Mouse (Mus musculus): ENCODE measurements around the gene Rhbdd3. TPM values are rescaled to one million over a fixed set of nuclear protein-coding genes. Genes with fewer than 3 reads are reported as not detected.
A peak's percentile ranks its signal among the peaks of the same experiment; 100 is the strongest.

Gene Rhbdd3
- polyA plus RNA-seq, 1 experiment: 41.9 TPM

GRCm38 (mm10) chr11:5059230-5059629 lies 39.5 kb upstream of the Rhbdd3 start:
- TF ChIP-seq CTCF (IDR thresholded peaks at IDR 0.05; ENCODE audit: borderline replicate concordance, extremely low read depth, insufficient read depth, insufficient read length) (no peak), POLR2A (IDR thresholded peaks at IDR 0.05; ENCODE audit: borderline replicate concordance, extremely low read depth, insufficient read depth, insufficient read length, poor library complexity, severe bottlenecking) (no peak)
- DNase-seq (ENCODE audit: low read depth): no peak

DNA sequence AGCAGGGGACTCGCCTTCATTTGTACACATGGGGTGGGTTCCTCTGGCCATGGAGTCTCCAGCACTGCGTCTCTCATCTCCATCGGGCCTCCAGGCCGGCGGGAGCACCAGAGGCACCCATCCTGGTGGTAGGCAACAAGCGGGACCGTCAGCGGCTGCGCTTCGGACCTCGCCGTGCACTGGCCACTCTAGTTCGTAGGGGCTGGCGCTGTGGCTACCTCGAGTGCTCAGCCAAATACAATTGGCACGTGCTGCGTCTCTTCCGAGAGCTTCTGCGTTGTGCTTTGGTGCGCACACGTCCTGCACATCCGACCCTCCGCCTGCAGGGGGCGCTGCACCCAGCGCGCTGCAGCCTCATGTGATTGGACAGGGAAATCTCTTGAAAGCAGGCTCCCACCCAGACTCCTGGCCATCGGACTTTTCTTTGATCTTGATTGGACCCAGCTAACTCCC lies 39.0 kb upstream of the Rhbdd3 start:
- peak; percentile 39 for DNase-seq (ENCODE audit: low read depth)
- TF ChIP-seq POLR2A (IDR thresholded peaks at IDR 0.05; ENCODE audit: borderline replicate concordance, extremely low read depth, insufficient read depth, insufficient read length, poor library complexity, severe bottlenecking) (no peak), CTCF (IDR thresholded peaks at IDR 0.05; ENCODE audit: borderline replicate concordance, extremely low read depth, insufficient read depth, insufficient read length) (peak; percentile 83)

GRCm38 (mm10) chr11:5060756-5061412 lies 37.8 kb upstream of the Rhbdd3 start:
- TF ChIP-seq POLR2A (IDR thresholded peaks at IDR 0.05; ENCODE audit: borderline replicate concordance, extremely low read depth, insufficient read depth, insufficient read length, poor library complexity, severe bottlenecking) (no peak), CTCF (IDR thresholded peaks at IDR 0.05; ENCODE audit: borderline replicate concordance, extremely low read depth, insufficient read depth, insufficient read length) (no peak)
- no peak for DNase-seq (ENCODE audit: low read depth)

GRCm38 (mm10) chr11:5061413-5062139 lies 37.1 kb upstream of the Rhbdd3 start:
- TF ChIP-seq CTCF (IDR thresholded peaks at IDR 0.05; ENCODE audit: borderline replicate concordance, extremely low read depth, insufficient read depth, insufficient read length) (no peak), POLR2A (IDR thresholded peaks at IDR 0.05; ENCODE audit: borderline replicate concordance, extremely low read depth, insufficient read depth, insufficient read length, poor library complexity, severe bottlenecking) (no peak)
- peak; percentile 79 for DNase-seq (ENCODE audit: low read depth)

GRCm38 (mm10) chr11:5062326-5062725 lies 36.4 kb upstream of the Rhbdd3 start:
- DNase-seq (ENCODE audit: low read depth): no peak
- no peak for TF ChIP-seq POLR2A (IDR thresholded peaks at IDR 0.05; ENCODE audit: borderline replicate concordance, extremely low read depth, insufficient read depth, insufficient read length, poor library complexity, severe bottlenecking)
- TF ChIP-seq CTCF (IDR thresholded peaks at IDR 0.05; ENCODE audit: borderline replicate concordance, extremely low read depth, insufficient read depth, insufficient read length): no peak

- TF ChIP-seq CTCF (IDR thresholded peaks at IDR 0.05; ENCODE audit: borderline replicate concordance, extremely low read depth, insufficient read depth, insufficient read length) (no peak), POLR2A (IDR thresholded peaks at IDR 0.05; ENCODE audit: borderline replicate concordance, extremely low read depth, insufficient read depth, insufficient read length, poor library complexity, severe bottlenecking) (no peak)
- DNase-seq (ENCODE audit: low read depth): no peak
Measured at GRCm38 (mm10) chr11:5062860-5063505, 35.7 kb upstream of the Rhbdd3 start.

DNA sequence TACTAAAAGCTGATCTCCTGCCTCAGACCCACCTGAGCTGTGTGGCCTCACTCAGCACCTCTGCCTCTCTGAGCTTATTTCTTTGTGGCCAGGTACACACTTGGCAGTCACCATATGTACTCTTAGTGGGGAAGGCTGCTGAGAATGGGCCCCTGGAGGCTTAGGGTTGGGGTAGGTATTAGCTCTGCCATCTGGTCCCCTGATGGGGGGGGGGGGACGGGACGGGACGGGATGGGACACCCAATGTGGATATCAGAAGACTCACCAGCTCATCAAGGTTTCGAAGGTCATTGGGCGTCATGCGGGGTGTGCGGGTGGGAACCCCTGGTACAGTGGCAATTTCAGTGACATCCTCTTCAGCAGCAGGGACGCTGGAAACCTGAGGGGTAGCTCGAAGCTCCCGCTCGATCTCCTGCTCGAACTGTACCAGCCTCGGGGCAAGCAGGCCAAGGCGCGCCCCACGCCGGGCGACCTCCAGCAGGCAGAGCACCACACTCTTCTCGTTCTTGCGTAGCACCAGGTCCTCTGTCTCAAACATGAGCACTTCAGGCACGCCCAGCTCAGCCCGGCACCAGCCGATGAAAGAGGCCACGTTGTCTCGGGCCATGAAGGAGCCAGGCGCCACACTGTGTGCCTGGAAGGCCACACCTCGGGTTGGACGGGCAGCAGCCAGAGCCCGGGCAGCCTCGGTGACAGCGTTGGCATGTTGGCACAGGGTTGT lies 35.0 kb upstream of the Rhbdd3 start:
- DNase-seq (ENCODE audit: low read depth): no peak
- no peak for TF ChIP-seq CTCF (IDR thresholded peaks at IDR 0.05; ENCODE audit: borderline replicate concordance, extremely low read depth, insufficient read depth, insufficient read length)
- TF ChIP-seq POLR2A (IDR thresholded peaks at IDR 0.05; ENCODE audit: borderline replicate concordance, extremely low read depth, insufficient read depth, insufficient read length, poor library complexity, severe bottlenecking): no peak

DNA sequence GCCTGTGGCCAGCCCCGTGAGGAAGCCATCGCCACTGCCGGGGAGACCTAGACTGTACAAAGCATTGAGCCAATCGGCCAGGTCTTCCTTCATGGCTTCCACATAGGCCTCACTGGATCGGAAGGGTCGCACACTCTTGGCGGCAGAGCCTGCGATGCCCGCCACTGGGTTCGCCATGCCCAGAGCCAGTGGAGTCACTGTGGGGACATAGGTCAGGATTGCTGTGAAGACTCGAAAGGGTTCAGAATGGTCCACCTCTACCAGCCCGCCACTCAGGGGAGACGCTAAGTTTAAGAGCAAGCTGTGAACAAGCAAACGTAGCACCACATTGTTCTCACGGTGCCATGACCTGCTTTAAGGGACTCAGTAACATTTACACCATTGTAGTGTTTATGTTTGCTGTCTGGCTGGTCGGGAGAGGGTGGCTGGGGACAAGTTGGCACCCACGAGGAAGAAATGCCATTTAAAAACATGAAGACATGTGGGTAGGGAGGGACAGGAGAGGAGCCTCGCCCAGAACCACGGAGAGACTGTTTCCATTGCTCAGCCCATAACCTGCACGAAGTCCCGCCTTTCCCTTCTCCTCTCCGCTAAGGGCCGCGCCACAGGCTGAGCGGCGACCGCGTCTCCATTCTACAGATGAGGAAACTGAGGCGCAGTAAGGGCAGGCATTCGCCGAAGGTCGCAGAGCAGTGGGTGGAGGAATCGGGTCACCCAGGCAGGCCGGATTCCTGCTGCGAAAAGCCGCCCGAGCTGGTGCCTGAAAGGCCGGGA lies 34.3 kb upstream of the Rhbdd3 start:
- TF ChIP-seq CTCF (IDR thresholded peaks at IDR 0.05; ENCODE audit: borderline replicate concordance, extremely low read depth, insufficient read depth, insufficient read length) (no peak), POLR2A (IDR thresholded peaks at IDR 0.05; ENCODE audit: borderline replicate concordance, extremely low read depth, insufficient read depth, insufficient read length, poor library complexity, severe bottlenecking) (no peak)
- no peak for DNase-seq (ENCODE audit: low read depth)

DNA sequence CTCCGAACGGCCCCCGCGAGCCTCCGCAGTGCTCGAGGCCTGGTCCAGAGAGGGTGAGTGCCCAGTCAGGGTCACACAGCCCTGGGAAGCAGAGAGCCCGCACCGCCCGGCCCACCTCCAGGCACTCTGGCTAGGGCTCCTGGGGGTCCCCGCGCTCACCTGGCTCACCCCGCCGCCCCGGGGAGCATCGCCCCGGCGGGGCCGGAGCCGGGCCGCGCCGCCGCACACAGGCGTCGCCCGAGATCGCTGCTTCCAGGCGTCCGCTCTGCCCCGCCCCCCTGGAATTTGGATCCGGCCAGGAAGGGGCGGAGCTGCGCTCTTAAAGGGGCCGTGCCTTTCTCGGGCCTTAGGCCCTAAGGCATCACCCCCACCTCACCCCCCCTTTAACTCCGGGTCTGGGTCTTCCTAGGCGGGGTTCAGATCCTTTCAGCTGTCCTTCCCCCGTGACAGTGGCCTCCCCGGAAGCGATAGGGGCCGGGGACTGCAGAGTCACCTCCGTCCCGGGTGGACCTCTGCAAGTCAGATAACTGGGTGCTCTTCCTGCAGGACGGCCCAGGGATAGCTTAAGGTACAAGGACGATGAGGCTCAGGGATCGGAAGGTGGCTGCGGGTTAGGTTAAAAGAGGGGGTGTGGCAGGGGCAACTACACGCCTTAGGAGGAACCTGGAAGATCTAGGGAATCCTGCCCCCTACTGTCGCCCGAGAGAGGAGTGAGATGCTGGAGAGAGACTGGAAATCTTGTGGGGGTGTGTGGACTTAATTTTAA lies 33.5 kb upstream of the Rhbdd3 start, which contains the start of gene Gas2l1:
Gas2l1 (minus strand) TSS at position 272 of the 766 bp plus-strand sequence.
- peak; percentile 93 for DNase-seq (ENCODE audit: low read depth)
- 0 out of 2 replicates have a peak, but pooled peaks have one; percentile 29 for TF ChIP-seq POLR2A (IDR thresholded peaks at IDR 0.05; ENCODE audit: borderline replicate concordance, extremely low read depth, insufficient read depth, insufficient read length, poor library complexity, severe bottlenecking)
- peak; percentile 64 for TF ChIP-seq CTCF (IDR thresholded peaks at IDR 0.05; ENCODE audit: borderline replicate concordance, extremely low read depth, insufficient read depth, insufficient read length)

DNA sequence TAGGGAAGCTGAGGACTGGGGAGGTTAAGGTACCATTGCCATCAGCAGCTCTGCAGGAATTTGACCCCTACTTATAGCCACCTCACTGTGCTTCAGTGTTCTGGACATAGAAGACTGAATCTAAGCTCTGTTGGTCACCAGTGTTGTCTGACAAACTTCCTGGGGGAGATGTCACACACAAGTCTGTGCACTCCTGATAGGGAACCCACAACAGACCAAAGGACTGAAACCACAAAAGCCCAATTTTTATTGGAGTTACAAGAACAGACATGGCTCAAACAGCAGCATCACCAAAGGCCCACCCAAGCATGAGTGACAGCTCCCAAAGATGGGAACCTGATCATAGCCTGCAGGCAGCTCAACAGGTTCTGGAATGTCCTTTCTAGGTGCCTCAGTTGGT lies 31.7 kb upstream of the Rhbdd3 start:
- DNase-seq (ENCODE audit: low read depth): no peak
- no peak for TF ChIP-seq CTCF (IDR thresholded peaks at IDR 0.05; ENCODE audit: borderline replicate concordance, extremely low read depth, insufficient read depth, insufficient read length)
- TF ChIP-seq POLR2A (IDR thresholded peaks at IDR 0.05; ENCODE audit: borderline replicate concordance, extremely low read depth, insufficient read depth, insufficient read length, poor library complexity, severe bottlenecking): no peak

Measured in brain, embryonic 14.5 days (tissue).